Mouse (Mus musculus) cerebellum, adult 11 months (tissue): Measurements from ENCODE around the gene Bicdl1.
A peak's percentile ranks its signal among the peaks of the same experiment; 100 is the strongest.

ENCODE experiments used
- DNase-seq: peaks from one replicate; pipeline ENCODE4 v3.0.0; 2022

Bicdl1 gene

DNA sequence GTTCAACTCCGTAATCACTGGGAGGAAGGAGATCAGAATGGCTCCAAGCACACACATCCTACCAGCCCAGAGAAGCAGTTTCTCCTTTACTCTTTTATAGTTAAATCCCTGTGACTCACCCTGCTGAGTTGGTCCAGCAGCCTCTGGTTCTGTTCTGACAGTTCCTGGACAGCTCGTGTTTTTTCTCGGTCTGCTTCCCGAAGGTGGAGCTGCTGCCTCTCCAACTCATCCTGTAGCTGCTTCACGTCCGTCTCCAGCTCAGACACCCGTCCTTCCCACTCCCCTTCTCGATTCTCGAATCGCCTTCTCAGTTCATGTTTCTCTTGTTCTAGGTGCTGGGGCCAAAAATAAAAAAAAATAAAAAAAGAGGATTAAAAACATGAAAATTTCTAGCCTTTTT is 7.0 kb downstream of the Bicdl1 start:
- DNase-seq = no peak

- DNase-seq = no peak
Measured at GRCm38 (mm10) chr5:115722188-115722959, 9.0 kb downstream of the Bicdl1 start.

DNA sequence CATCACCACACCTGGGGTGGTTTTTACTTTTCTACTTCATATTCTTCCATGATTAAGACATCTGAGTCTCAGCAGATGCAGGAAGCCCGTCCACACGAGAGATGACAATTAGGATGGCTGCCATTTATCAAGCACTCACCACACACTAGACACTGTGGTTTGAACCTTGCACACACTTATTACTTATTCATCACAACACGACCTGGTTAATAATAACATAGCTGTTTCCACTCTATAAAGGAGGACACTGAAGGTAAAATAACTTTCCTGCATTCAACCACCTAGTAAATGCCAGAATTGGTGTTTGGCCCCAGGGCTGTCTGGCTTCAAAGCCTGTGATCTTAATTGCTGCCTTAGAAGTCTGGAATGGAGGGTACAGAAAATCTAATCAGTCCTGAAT is 10.7 kb downstream of the Bicdl1 start:
- no peak for DNase-seq

DNA sequence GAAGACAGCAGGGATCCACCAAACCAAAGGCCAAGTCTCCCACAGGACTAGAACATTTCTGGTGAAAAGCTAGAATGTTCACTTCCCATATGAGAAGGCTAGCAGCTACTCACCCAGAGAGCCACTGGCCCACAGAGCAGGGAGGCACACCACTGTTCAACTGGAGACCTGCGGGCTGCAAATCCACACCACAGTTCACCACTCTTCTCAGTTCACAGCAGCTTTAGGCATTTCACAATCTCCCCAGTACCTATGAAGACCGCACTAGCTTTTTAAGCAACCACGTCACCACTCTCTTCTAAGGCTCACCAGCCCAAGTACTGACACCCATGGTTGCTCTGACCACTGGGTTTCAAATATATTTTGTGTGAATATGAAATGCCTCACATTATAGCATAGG is 13.7 kb downstream of the Bicdl1 start:
- no peak for DNase-seq

DNA sequence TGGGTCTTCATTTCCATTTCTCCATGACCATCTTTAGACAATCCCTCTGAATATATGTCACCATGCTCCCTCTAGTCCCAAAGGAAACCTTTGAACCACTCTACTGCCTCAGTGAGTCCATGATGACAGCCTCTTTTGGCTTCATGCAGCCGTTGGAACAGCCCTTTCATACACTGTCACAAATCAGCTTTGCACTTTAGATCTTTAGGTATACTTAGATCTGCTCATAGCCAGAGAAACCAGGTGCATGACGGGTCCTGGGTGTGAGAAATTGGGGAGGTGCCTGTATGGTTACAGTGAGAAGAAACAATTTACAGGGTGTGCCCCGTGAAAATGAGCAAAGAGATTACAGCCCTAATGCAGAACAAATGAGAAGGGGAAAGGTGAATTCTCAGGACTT is 14.3 kb downstream of the Bicdl1 start:
- DNase-seq = no peak

DNA sequence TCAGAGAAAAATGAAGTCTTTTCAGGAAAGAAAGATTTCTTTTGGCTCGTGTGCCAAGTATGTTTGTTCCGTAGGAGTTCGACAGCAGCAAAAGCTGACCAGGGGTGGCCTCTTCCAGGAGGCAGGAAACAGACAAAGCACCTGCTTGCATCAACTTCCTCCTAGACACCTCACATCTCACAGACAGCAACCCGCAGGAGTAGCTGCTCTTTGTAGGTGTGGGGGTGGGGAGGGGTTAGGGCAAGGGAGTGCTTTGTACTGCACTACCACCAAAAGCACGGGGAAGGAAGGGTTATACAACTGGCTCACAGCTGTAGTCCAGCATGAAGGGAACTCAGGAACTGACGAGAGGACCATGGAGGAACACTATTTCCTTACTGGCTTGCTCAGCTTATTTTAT is 15.0 kb downstream of the Bicdl1 start:
- DNase-seq = no peak

DNA sequence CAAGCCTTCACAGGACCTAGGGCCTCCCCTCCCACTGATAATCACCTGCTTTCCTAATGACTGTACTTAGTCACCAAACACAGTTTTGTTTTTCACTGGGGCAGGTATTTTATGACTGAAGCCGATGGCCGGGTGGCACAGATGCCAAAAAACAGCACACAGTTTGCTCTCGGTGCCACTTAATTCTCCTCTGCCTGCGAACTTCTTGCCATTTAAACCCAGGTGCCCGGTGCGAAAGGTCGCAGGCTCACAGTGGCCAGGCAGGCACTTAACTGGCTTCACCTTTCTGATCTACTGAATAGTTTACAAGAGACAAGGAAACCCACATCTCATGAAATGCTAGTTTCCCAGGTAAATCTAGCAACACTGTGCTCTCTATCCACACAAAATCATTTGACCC is 16.7 kb downstream of the Bicdl1 start:
- no peak for DNase-seq

GRCm38 (mm10) chr5:115712487-115712886 is 18.9 kb downstream of the Bicdl1 start:
- DNase-seq = no peak

DNA sequence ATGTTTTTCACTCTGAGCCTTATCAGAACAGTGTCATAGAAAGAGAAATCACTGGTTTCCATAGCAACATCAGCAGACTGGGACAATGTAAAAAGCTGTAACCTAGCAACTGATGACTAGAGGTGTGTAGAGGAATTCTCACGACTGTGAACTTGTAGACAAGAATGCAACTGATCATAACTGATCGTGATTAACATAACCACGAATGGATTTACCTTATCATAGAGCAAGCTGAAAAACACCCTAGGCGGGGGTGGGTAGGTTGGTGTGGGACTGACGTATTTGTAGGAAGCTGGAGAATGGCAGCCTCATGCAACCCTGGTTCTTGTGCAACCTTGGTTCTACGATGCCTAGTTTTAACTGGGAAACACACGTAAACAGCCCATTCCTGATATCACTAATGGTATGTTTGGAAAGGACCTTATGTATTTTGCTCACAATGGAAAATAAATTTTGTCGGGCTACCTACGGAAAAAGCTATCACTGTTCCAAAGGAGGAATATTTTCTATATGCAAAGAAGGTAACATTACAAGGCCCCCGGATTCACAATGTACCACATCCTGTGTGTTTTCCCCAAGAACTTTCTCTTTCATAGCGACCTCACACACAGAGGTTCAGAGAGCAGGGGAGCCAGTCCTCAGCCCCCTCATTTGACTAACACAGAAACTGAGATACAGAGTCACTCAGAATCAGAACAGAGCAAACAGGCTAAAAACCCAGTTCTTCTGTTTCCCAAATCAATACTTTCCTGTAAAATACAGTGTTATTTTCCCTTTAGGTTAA is 19.6 kb downstream of the Bicdl1 start:
- DNase-seq = no peak

DNA sequence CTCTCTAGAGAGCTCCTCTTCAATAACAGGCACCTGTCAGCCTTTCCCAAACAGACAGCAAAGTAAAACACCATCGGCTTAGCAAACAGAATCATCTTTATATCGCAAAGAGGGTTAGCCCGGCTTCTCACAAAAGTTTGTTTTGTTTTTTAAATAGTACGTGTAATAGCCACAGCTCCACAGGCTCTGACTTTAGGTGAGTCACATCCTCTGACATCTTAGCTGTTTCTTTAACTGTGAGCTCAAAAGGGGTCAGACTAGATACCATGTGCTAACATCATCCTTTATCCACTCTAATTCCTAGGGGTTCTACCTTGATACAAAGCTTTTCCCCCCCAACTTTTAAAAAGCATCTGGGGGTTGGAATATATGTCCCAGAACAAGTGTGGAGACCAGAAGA is 21.2 kb downstream of the Bicdl1 start:
- no peak for DNase-seq

- DNase-seq = no peak
Measured at GRCm38 (mm10) chr5:115708930-115709329, 22.5 kb downstream of the Bicdl1 start.

GRCm38 (mm10) chr5:115701981-115702380 is 29.4 kb downstream of the Bicdl1 start:
- no peak for DNase-seq

- no peak for DNase-seq
Measured at GRCm38 (mm10) chr5:115701215-115701614, 30.2 kb downstream of the Bicdl1 start.

GRCm38 (mm10) chr5:115696811-115697210 is 34.6 kb downstream of the Bicdl1 start:
- no peak for DNase-seq

GRCm38 (mm10) chr5:115695191-115695770 is 36.1 kb downstream of the Bicdl1 start:
- DNase-seq = peak; percentile 68

GRCm38 (mm10) chr5:115693271-115693670 is 38.1 kb downstream of the Bicdl1 start:
- DNase-seq = no peak

DNA sequence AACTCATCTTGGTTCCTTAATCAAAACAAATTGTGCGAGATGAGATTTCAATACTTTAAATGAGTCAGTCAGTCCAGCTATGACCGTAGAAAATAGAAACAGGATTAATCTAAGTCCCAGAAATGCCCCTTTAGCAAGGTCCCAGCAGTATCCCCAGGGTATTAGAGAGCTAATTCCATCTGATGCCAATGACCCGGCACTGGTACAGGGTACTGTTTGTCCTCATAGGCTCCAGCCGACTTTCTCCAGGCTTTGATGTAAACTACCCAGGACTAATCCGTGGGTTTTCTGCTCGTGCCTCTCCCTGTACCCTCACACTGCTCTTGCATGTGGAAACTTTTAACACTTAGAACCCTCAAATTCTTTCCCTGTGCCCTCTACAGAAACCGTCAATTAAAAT is 44.7 kb downstream of the Bicdl1 start:
- no peak for DNase-seq

DNA sequence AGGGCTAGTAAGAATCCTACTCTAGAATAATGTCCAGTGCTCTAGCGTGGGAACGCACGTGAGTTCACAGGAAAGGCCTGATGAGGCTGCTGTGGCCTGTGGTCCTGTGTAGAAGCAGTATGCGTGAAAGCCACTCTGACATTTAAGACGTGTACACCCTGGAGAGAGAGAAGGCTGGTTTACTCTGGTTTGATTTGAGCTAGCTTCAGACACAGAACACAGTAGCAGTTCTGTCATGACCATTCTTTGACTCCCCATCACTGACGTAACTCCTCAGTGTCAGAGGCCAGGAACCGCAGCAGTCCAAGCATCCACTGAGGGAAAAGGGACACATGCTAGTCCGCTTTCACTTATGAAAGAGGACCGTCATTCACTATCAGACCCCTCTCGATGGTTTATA is 46.3 kb downstream of the Bicdl1 start:
- DNase-seq = no peak

DNA sequence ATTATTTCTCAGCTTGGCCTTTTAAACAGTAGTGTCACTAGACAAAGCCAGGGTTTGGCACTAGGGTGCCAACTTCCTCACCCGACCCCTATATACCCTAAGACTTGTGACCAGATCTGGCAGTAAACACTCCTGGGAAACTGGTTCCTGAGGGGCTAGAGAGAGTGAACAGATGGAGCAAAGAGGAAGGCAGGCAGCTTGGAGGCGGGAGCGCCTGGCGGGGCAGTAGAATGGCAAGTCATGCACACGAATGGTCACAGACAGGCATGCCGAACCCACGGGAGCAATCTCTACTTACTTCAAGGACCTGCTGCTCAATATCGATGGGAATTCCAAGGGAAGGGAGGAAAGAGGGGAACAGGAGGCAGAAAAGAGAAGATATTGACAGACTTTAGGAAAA is 59.6 kb downstream of the Bicdl1 start:
- DNase-seq = no peak

DNA sequence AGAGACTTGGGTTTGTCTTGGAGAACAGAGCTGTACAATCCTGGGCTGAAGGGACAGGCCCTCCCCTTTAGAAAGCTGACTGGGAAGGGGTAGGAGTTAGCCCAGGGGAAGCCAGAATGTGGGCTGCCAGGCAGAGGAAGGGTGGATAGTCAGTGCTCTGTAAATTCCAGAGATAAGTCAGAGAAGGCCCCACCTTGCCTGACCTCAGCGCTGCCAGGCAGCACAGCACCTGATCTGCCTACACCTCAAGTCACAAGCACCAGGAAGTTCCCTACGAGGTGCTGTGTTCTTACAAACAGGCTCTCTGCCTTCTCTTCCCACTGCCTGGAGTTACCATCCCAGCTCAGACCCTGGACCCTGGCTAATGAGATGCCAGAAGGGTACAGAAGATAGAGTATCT is 61.0 kb downstream of the Bicdl1 start:
- no peak for DNase-seq

GRCm38 (mm10) chr5:115669974-115670373 is 61.4 kb downstream of the Bicdl1 start:
- DNase-seq = no peak

GRCm38 (mm10) chr5:115668986-115669385 is 62.4 kb downstream of the Bicdl1 start:
- no peak for DNase-seq

DNA sequence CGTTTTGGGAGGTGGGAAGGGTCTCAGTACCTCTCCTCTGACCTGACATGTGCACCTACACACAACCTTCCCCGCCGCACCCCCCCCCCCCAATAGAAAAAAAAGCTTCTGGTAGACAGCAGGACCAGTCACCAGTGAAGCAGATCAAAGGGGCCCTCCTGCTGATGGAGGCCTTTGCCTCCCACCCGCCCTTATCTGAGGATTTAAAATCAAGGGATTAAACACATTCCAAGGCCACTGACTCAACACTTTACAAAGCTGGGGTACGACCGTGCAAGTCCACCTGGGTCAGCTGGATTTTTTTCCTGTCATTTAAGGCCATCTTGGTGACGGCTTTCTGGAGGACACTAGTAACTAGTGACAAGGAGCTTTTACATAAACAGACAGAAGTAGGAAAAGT is 63.5 kb downstream of the Bicdl1 start:
- no peak for DNase-seq

DNA sequence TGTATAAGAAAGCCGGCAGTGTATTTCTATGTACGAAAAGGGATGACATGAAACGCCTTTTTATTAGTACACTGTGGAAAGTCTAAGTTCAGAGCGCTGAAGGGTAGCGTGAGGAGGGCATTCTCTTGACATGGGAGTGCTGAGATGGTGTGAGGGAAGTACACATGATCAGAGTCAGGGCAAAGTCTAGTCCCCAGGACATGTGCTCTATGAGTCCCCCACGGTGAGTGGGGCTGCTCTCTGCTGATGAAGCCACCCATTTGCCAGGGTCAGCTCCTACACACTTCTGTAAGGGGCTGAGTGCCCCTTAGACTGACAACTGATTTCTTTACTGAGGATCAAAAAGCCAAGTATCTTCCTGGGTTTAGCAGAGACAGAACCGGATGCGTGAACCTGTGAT is 64.2 kb downstream of the Bicdl1 start:
- DNase-seq = no peak
